Mouse (Mus musculus): Measurements from ENCODE around the gene A3galt2. TPM values are rescaled to one million over a fixed set of nuclear protein-coding genes. Genes with fewer than 3 reads are reported as not detected.

Gene A3galt2
- total RNA-seq, 1 experiment from 2014 or later: 0.57 TPM

DNA sequence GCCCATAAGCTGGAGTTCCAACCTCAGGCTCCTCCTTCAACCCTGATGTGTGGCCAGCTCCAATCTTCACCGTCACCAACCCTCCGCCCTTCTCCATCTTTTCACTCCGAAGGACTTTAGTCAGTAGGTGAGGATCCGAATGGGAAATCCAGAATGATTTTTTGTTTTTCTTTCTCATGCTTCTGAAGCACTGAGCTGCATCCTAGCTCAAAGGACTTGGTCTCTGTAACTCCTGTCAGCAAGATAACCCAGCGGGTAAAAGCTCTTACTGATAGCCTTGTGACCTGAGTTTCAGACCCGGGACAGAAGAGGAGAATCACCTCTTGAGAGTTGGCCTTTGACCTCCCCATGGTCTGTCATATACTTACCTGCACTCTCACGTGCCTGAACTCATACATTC is 61.8 kb downstream of the A3galt2 start:
- ATAC-seq (replicated peaks; ENCODE audit: insufficient number of reproducible peaks, low FRiP score, low TSS enrichment, poor library complexity, severe bottlenecking): no peak

Other genes with a start within 250 kb of the A3galt2 start
- gene Zscan20, start 145.3 kb upstream of the A3galt2 start, total RNA-seq (2017): 3.0 to 8.9 TPM (median 3.5 TPM) in 3 replicates
- 0.48 to 2.4 TPM (median 0.64 TPM) in 3 replicates for gene Tlr12, start 136.7 kb upstream of the A3galt2 start, total RNA-seq (2017)
- gene Phc2, start 100.7 kb upstream of the A3galt2 start, total RNA-seq (2017): 15.0 to 31.5 TPM (median 22.9 TPM) in 3 replicates
- 3.6 to 8.3 TPM (median 5.7 TPM) in 3 replicates for gene Zfp362, start 50.7 kb downstream of the A3galt2 start, total RNA-seq (2017)
- gene Trim62, start 128.2 kb downstream of the A3galt2 start, total RNA-seq (2017): 0.75 to 3.5 TPM (median 0.95 TPM) in 3 replicates
- 2.2 to 11.7 TPM (median 5.8 TPM) in 3 replicates for gene Azin2, start 207.1 kb downstream of the A3galt2 start, total RNA-seq (2017)
- gene Ak2, start 236.6 kb downstream of the A3galt2 start, total RNA-seq (2017): 62.2 to 89.0 TPM (median 73.4 TPM) in 3 replicates